Mouse (Mus musculus): ENCODE results near the gene Aim2. TPM values are rescaled to one million over a fixed set of nuclear protein-coding genes. Genes with fewer than 3 reads are reported as not detected.
"Not testable (repeated sequence)": the region's sequence is repeated elsewhere in the genome, so short reads cannot be mapped to it uniquely, and the experiment has no call there.

The Aim2 gene
- polyA plus RNA-seq, 1 experiment from 2014 or later: 2.2 TPM

GRCm38 (mm10) chr1:173456139-173456754, 105.6 kb downstream of the Aim2 start:
- no peak overlapping the region for H3K4me2 ChIP-seq (ENCODE audit: low read length)
- no peak overlapping the region for H3K27ac ChIP-seq (replicated peaks in 1 of 2; ENCODE audit: control insufficient read depth in 1 of 2, insufficient read depth in 1 of 2, low read depth in 2 of 2, low read length in 2 of 2)
- no peaks in the 10 kb centered on the region for H3K36me3 ChIP-seq (ENCODE audit: control insufficient read depth, insufficient read depth, low read length)
- no peaks in the 10 kb centered on the region for H3K4me1 ChIP-seq (ENCODE audit: control insufficient read depth in 2 of 2, insufficient read depth in 2 of 2, low read length in 2 of 2)
- WGBS: 44% methylated on average over 7 of the region's 7 CpGs
- H3K9me3 ChIP-seq (ENCODE audit: control insufficient read depth, low read length): no peaks in the 10 kb centered on the region
- no peaks in the 10 kb centered on the region for H3K27me3 ChIP-seq (ENCODE audit: control insufficient read depth, insufficient read depth, low read length)
- no peak for ATAC-seq (ENCODE audit: insufficient number of reproducible peaks, insufficient read depth, low FRiP score, low read depth)
- H3K4me3 ChIP-seq (ENCODE audit: control insufficient read depth in 1 of 2, insufficient read depth in 1 of 2, low read depth in 1 of 2, low read length in 2 of 2): no peak overlapping the region
- H3K9ac ChIP-seq (ENCODE audit: low read length): no peak overlapping the region

GRCm38 (mm10) chr1:173456761-173457160, 106.1 kb downstream of the Aim2 start:
- Histone ChIP-seq H3K4me1 (ENCODE audit: control insufficient read depth in 2 of 2, insufficient read depth in 2 of 2, low read length in 2 of 2) (no peaks in the 10 kb centered on the region), H3K27ac (replicated peaks in 1 of 2; ENCODE audit: control insufficient read depth in 1 of 2, insufficient read depth in 1 of 2, low read depth in 2 of 2, low read length in 2 of 2) (no peak overlapping the region), H3K36me3 (ENCODE audit: control insufficient read depth, insufficient read depth, low read length) (no peaks in the 10 kb centered on the region), H3K9me3 (ENCODE audit: control insufficient read depth, low read length) (no peaks in the 10 kb centered on the region), H3K9ac (ENCODE audit: low read length) (no peak overlapping the region), H3K27me3 (ENCODE audit: control insufficient read depth, insufficient read depth, low read length) (no peaks in the 10 kb centered on the region), H3K4me3 (ENCODE audit: control insufficient read depth in 1 of 2, insufficient read depth in 1 of 2, low read depth in 1 of 2, low read length in 2 of 2) (no peak overlapping the region), H3K4me2 (ENCODE audit: low read length) (no peak overlapping the region)
- no peak for ATAC-seq (ENCODE audit: insufficient number of reproducible peaks, insufficient read depth, low FRiP score, low read depth)
- 84% methylated on average over 5 of the region's 5 CpGs for WGBS

GRCm38 (mm10) chr1:173480399-173481181, 129.9 kb downstream of the Aim2 start:
- not testable (repeated sequence) for H3K27ac ChIP-seq (replicated peaks in 1 of 2; ENCODE audit: control insufficient read depth in 1 of 2, insufficient read depth in 1 of 2, low read depth in 2 of 2, low read length in 2 of 2); H3K4me1 ChIP-seq (ENCODE audit: control insufficient read depth in 2 of 2, insufficient read depth in 2 of 2, low read length in 2 of 2); ATAC-seq (ENCODE audit: insufficient number of reproducible peaks, insufficient read depth, low FRiP score, low read depth); H3K36me3 ChIP-seq (ENCODE audit: control insufficient read depth, insufficient read depth, low read length); H3K27me3 ChIP-seq (ENCODE audit: control insufficient read depth, insufficient read depth, low read length); H3K9ac ChIP-seq (ENCODE audit: low read length); H3K9me3 ChIP-seq (ENCODE audit: control insufficient read depth, low read length); H3K4me2 ChIP-seq (ENCODE audit: low read length); H3K4me3 ChIP-seq (ENCODE audit: control insufficient read depth in 1 of 2, insufficient read depth in 1 of 2, low read depth in 1 of 2, low read length in 2 of 2)
- 79% methylated on average over 5 of the region's 5 CpGs for WGBS

- H3K9me3 ChIP-seq (ENCODE audit: control insufficient read depth, low read length); ATAC-seq (ENCODE audit: insufficient number of reproducible peaks, insufficient read depth, low FRiP score, low read depth); H3K36me3 ChIP-seq (ENCODE audit: control insufficient read depth, insufficient read depth, low read length); H3K27ac ChIP-seq (replicated peaks in 1 of 2; ENCODE audit: control insufficient read depth in 1 of 2, insufficient read depth in 1 of 2, low read depth in 2 of 2, low read length in 2 of 2); H3K4me1 ChIP-seq (ENCODE audit: control insufficient read depth in 2 of 2, insufficient read depth in 2 of 2, low read length in 2 of 2); H3K4me2 ChIP-seq (ENCODE audit: low read length); H3K9ac ChIP-seq (ENCODE audit: low read length); H3K27me3 ChIP-seq (ENCODE audit: control insufficient read depth, insufficient read depth, low read length); H3K4me3 ChIP-seq (ENCODE audit: control insufficient read depth in 1 of 2, insufficient read depth in 1 of 2, low read depth in 1 of 2, low read length in 2 of 2): not testable (repeated sequence)
- 77% methylated on average over 3 of the region's 3 CpGs for WGBS
Observed at GRCm38 (mm10) chr1:173481182-173481574, 130.5 kb downstream of the Aim2 start.

GRCm38 (mm10) chr1:173490812-173491480, 140.3 kb downstream of the Aim2 start, which contains the start of gene Ifi206:
Ifi206 (minus strand) TSS chr1:173491041.
- not testable (repeated sequence) for H3K36me3 ChIP-seq (ENCODE audit: control insufficient read depth, insufficient read depth, low read length); ATAC-seq (ENCODE audit: insufficient number of reproducible peaks, insufficient read depth, low FRiP score, low read depth)
- 72% methylated on average over 3 of the region's 3 CpGs for WGBS

GRCm38 (mm10) chr1:173491483-173491882, 140.8 kb downstream of the Aim2 start:
- not testable (repeated sequence) for H3K9ac ChIP-seq (ENCODE audit: low read length); H3K4me2 ChIP-seq (ENCODE audit: low read length); H3K27ac ChIP-seq (replicated peaks in 1 of 2; ENCODE audit: control insufficient read depth in 1 of 2, insufficient read depth in 1 of 2, low read depth in 2 of 2, low read length in 2 of 2); H3K36me3 ChIP-seq (ENCODE audit: control insufficient read depth, insufficient read depth, low read length); H3K4me3 ChIP-seq (ENCODE audit: control insufficient read depth in 1 of 2, insufficient read depth in 1 of 2, low read depth in 1 of 2, low read length in 2 of 2); ATAC-seq (ENCODE audit: insufficient number of reproducible peaks, insufficient read depth, low FRiP score, low read depth); H3K27me3 ChIP-seq (ENCODE audit: control insufficient read depth, insufficient read depth, low read length); H3K4me1 ChIP-seq (ENCODE audit: control insufficient read depth in 2 of 2, insufficient read depth in 2 of 2, low read length in 2 of 2); H3K9me3 ChIP-seq (ENCODE audit: control insufficient read depth, low read length)

More at GRCm38 (mm10) chr1:173490812-173491480, 140.3 kb downstream of the Aim2 start, which contains the start of gene Ifi206:
- H3K9ac ChIP-seq (ENCODE audit: low read length); H3K27ac ChIP-seq (replicated peaks in 1 of 2; ENCODE audit: control insufficient read depth in 1 of 2, insufficient read depth in 1 of 2, low read depth in 2 of 2, low read length in 2 of 2); H3K9me3 ChIP-seq (ENCODE audit: control insufficient read depth, low read length); H3K4me1 ChIP-seq (ENCODE audit: control insufficient read depth in 2 of 2, insufficient read depth in 2 of 2, low read length in 2 of 2); H3K4me2 ChIP-seq (ENCODE audit: low read length); H3K4me3 ChIP-seq (ENCODE audit: control insufficient read depth in 1 of 2, insufficient read depth in 1 of 2, low read depth in 1 of 2, low read length in 2 of 2); H3K27me3 ChIP-seq (ENCODE audit: control insufficient read depth, insufficient read depth, low read length): not testable (repeated sequence)

GRCm38 (mm10) chr1:173510595-173510994, 159.9 kb downstream of the Aim2 start:
- H3K27me3 ChIP-seq (ENCODE audit: control insufficient read depth, insufficient read depth, low read length); ATAC-seq (ENCODE audit: insufficient number of reproducible peaks, insufficient read depth, low FRiP score, low read depth); H3K9me3 ChIP-seq (ENCODE audit: control insufficient read depth, low read length); H3K4me1 ChIP-seq (ENCODE audit: control insufficient read depth in 2 of 2, insufficient read depth in 2 of 2, low read length in 2 of 2); H3K4me2 ChIP-seq (ENCODE audit: low read length); H3K4me3 ChIP-seq (ENCODE audit: control insufficient read depth in 1 of 2, insufficient read depth in 1 of 2, low read depth in 1 of 2, low read length in 2 of 2); H3K9ac ChIP-seq (ENCODE audit: low read length); H3K27ac ChIP-seq (replicated peaks in 1 of 2; ENCODE audit: control insufficient read depth in 1 of 2, insufficient read depth in 1 of 2, low read depth in 2 of 2, low read length in 2 of 2); H3K36me3 ChIP-seq (ENCODE audit: control insufficient read depth, insufficient read depth, low read length): not testable (repeated sequence)
- 87% methylated on average over 2 of the region's 2 CpGs for WGBS

Data from heart, embryonic 14.5 days (tissue).